Mouse (Mus musculus): ENCODE data around the gene Aox3. TPM values are rescaled to one million over a fixed set of nuclear protein-coding genes. Genes with fewer than 3 reads are reported as not detected.

Aox3 gene
- polyA plus RNA-seq (2015; fragmentation: Nextera tagmentation; extraction: Ambion mirVana) = 1.0 and 2.9 TPM in 2 replicates

GRCm38 (mm10) chr1:58112880-58113279 is at the start of gene Aox3:
Aox3 (plus strand) TSS chr1:58113130.
- no peak within 1 kb of the TSS for H3K27ac ChIP-seq (replicated peaks)
- H3K4me2 ChIP-seq = no peak within 1 kb of the TSS
- no peaks in the 10 kb centered on the region for H3K36me3 ChIP-seq (replicated peaks)
- no peaks in the 10 kb centered on the region for H3K4me1 ChIP-seq (replicated peaks)
- no peak within 1 kb of the TSS for H3K9ac ChIP-seq
- no peaks in the 10 kb centered on the region for H3K27me3 ChIP-seq
- WGBS (ENCODE audit: insufficient replicate concordance) = 13% methylated on average over 11 of the region's 11 CpGs
- no peak; the same call in 1 of the 2 replicates for ATAC-seq (ENCODE audit: insufficient read depth)
- no peak within 1 kb of the TSS for H3K4me3 ChIP-seq (replicated peaks)
- no peaks in the 10 kb centered on the region for H3K9me3 ChIP-seq (replicated peaks)

GRCm38 (mm10) chr1:58065151-58065550 is 47.8 kb upstream of the Aox3 start:
- Histone ChIP-seq H3K9me3 (replicated peaks) (no peaks in the 10 kb centered on the region), H3K4me3 (replicated peaks) (no peak overlapping the region), H3K4me2 (no peak overlapping the region), H3K36me3 (replicated peaks) (no peaks in the 10 kb centered on the region), H3K27ac (replicated peaks) (no peak overlapping the region), H3K27me3 (no peaks in the 10 kb centered on the region), H3K9ac (no peak overlapping the region), H3K4me1 (replicated peaks) (no peaks in the 10 kb centered on the region)
- 75% methylated on average over 5 of the region's 5 CpGs for WGBS (ENCODE audit: insufficient replicate concordance)
- ATAC-seq (ENCODE audit: insufficient read depth) = no peak

GRCm38 (mm10) chr1:58065606-58066005 is 47.3 kb upstream of the Aox3 start:
- no peak overlapping the region for H3K4me3 ChIP-seq (replicated peaks)
- no peak overlapping the region for H3K9ac ChIP-seq
- 63% methylated on average over 3 of the region's 3 CpGs for WGBS (ENCODE audit: insufficient replicate concordance)
- no peaks in the 10 kb centered on the region for H3K36me3 ChIP-seq (replicated peaks)
- no peaks in the 10 kb centered on the region for H3K4me1 ChIP-seq (replicated peaks)
- no peaks in the 10 kb centered on the region for H3K9me3 ChIP-seq (replicated peaks)
- ATAC-seq (ENCODE audit: insufficient read depth) = no peak
- H3K4me2 ChIP-seq = no peak overlapping the region
- H3K27ac ChIP-seq (replicated peaks) = no peak overlapping the region
- H3K27me3 ChIP-seq = no peaks in the 10 kb centered on the region

GRCm38 (mm10) chr1:58069181-58069580 is 43.7 kb upstream of the Aox3 start:
- no peaks in the 10 kb centered on the region for H3K36me3 ChIP-seq (replicated peaks)
- no peaks in the 10 kb centered on the region for H3K4me1 ChIP-seq (replicated peaks)
- no peak overlapping the region for H3K4me2 ChIP-seq
- H3K27ac ChIP-seq (replicated peaks) = no peak overlapping the region
- 67% methylated on average over 6 of the region's 6 CpGs for whole genome bisulfite sequencing (ENCODE audit: insufficient replicate concordance)
- no peaks in the 10 kb centered on the region for H3K9me3 ChIP-seq (replicated peaks)
- no peak overlapping the region for H3K4me3 ChIP-seq (replicated peaks)
- no peak overlapping the region for H3K9ac ChIP-seq
- H3K27me3 ChIP-seq = no peaks in the 10 kb centered on the region
- ATAC-seq (ENCODE audit: insufficient read depth) = no peak

GRCm38 (mm10) chr1:58070091-58070490 is 42.8 kb upstream of the Aox3 start:
- no peak overlapping the region for H3K9ac ChIP-seq
- 78% methylated on average over 11 of the region's 11 CpGs for WGBS (ENCODE audit: insufficient replicate concordance)
- H3K27ac ChIP-seq (replicated peaks) = no peak overlapping the region
- H3K27me3 ChIP-seq = no peaks in the 10 kb centered on the region
- no peak overlapping the region for H3K4me2 ChIP-seq
- no peaks in the 10 kb centered on the region for H3K4me1 ChIP-seq (replicated peaks)
- H3K36me3 ChIP-seq (replicated peaks) = no peaks in the 10 kb centered on the region
- no peak for ATAC-seq (ENCODE audit: insufficient read depth)
- no peak overlapping the region for H3K4me3 ChIP-seq (replicated peaks)
- H3K9me3 ChIP-seq (replicated peaks) = no peaks in the 10 kb centered on the region

- no peak for ATAC-seq (ENCODE audit: insufficient read depth)
- WGBS (ENCODE audit: insufficient replicate concordance) = 64% methylated on average over 9 of the region's 9 CpGs
- H3K4me1 ChIP-seq (replicated peaks) = no peaks in the 10 kb centered on the region
- H3K4me2 ChIP-seq = no peak overlapping the region
- no peak overlapping the region for H3K9ac ChIP-seq
- H3K9me3 ChIP-seq (replicated peaks) = no peaks in the 10 kb centered on the region
- no peaks in the 10 kb centered on the region for H3K27me3 ChIP-seq
- H3K27ac ChIP-seq (replicated peaks) = no peak overlapping the region
- no peak overlapping the region for H3K4me3 ChIP-seq (replicated peaks)
- no peaks in the 10 kb centered on the region for H3K36me3 ChIP-seq (replicated peaks)
Observed at GRCm38 (mm10) chr1:58071006-58071405, 41.9 kb upstream of the Aox3 start.

- no peak overlapping the region for H3K4me3 ChIP-seq (replicated peaks)
- no peaks in the 10 kb centered on the region for H3K36me3 ChIP-seq (replicated peaks)
- 63% methylated on average over 1 of the region's 1 CpGs for WGBS (ENCODE audit: insufficient replicate concordance)
- ATAC-seq (ENCODE audit: insufficient read depth) = no peak
- H3K4me1 ChIP-seq (replicated peaks) = no peaks in the 10 kb centered on the region
- H3K27ac ChIP-seq (replicated peaks) = no peak overlapping the region
- H3K9me3 ChIP-seq (replicated peaks) = no peaks in the 10 kb centered on the region
- H3K9ac ChIP-seq = no peak overlapping the region
- no peak overlapping the region for H3K4me2 ChIP-seq
- no peaks in the 10 kb centered on the region for H3K27me3 ChIP-seq
Observed at GRCm38 (mm10) chr1:58071509-58071908, 41.4 kb upstream of the Aox3 start.

- H3K27me3 ChIP-seq = no peaks in the 10 kb centered on the region
- no peaks in the 10 kb centered on the region for H3K9me3 ChIP-seq (replicated peaks)
- H3K36me3 ChIP-seq (replicated peaks) = no peaks in the 10 kb centered on the region
- 70% methylated on average over 2 of the region's 2 CpGs for WGBS (ENCODE audit: insufficient replicate concordance)
- H3K4me3 ChIP-seq (replicated peaks) = no peak overlapping the region
- no peak for ATAC-seq (ENCODE audit: insufficient read depth)
- no peak overlapping the region for H3K9ac ChIP-seq
- H3K4me1 ChIP-seq (replicated peaks) = no peaks in the 10 kb centered on the region
- no peak overlapping the region for H3K4me2 ChIP-seq
- no peak overlapping the region for H3K27ac ChIP-seq (replicated peaks)
Observed at GRCm38 (mm10) chr1:58072416-58072815, 40.5 kb upstream of the Aox3 start.

- H3K27ac ChIP-seq (replicated peaks) = no peak overlapping the region
- H3K36me3 ChIP-seq (replicated peaks) = no peaks in the 10 kb centered on the region
- WGBS (ENCODE audit: insufficient replicate concordance) = 54% methylated on average over 12 of the region's 12 CpGs
- H3K9ac ChIP-seq = no peak overlapping the region
- H3K4me2 ChIP-seq = no peak overlapping the region
- no peaks in the 10 kb centered on the region for H3K27me3 ChIP-seq
- H3K4me1 ChIP-seq (replicated peaks) = no peaks in the 10 kb centered on the region
- H3K4me3 ChIP-seq (replicated peaks) = no peak overlapping the region
- no peaks in the 10 kb centered on the region for H3K9me3 ChIP-seq (replicated peaks)
- no peak for ATAC-seq (ENCODE audit: insufficient read depth)
Observed at GRCm38 (mm10) chr1:58072991-58073730, 39.8 kb upstream of the Aox3 start.

GRCm38 (mm10) chr1:58074266-58074665 is 38.7 kb upstream of the Aox3 start:
- Histone ChIP-seq H3K4me2 (no peak overlapping the region), H3K36me3 (replicated peaks) (no peaks in the 10 kb centered on the region), H3K9ac (no peak overlapping the region), H3K4me3 (replicated peaks) (no peak overlapping the region), H3K27ac (replicated peaks) (no peak overlapping the region), H3K4me1 (replicated peaks) (no peaks in the 10 kb centered on the region), H3K27me3 (no peaks in the 10 kb centered on the region), H3K9me3 (replicated peaks) (no peaks in the 10 kb centered on the region)
- 72% methylated on average over 2 of the region's 2 CpGs for WGBS (ENCODE audit: insufficient replicate concordance)
- ATAC-seq (ENCODE audit: insufficient read depth) = no peak

GRCm38 (mm10) chr1:58077882-58078281 is 35.0 kb upstream of the Aox3 start:
- no peaks in the 10 kb centered on the region for H3K4me1 ChIP-seq (replicated peaks)
- ATAC-seq (ENCODE audit: insufficient read depth) = no peak
- no peak overlapping the region for H3K27ac ChIP-seq (replicated peaks)
- H3K9me3 ChIP-seq (replicated peaks) = no peaks in the 10 kb centered on the region
- no peaks in the 10 kb centered on the region for H3K36me3 ChIP-seq (replicated peaks)
- H3K4me2 ChIP-seq = no peak overlapping the region
- no peak overlapping the region for H3K4me3 ChIP-seq (replicated peaks)
- H3K9ac ChIP-seq = no peak overlapping the region
- no peaks in the 10 kb centered on the region for H3K27me3 ChIP-seq

GRCm38 (mm10) chr1:58078390-58078789 is 34.5 kb upstream of the Aox3 start:
- Histone ChIP-seq H3K4me1 (replicated peaks) (no peaks in the 10 kb centered on the region), H3K4me3 (replicated peaks) (no peak overlapping the region), H3K4me2 (no peak overlapping the region), H3K9ac (no peak overlapping the region), H3K9me3 (replicated peaks) (no peaks in the 10 kb centered on the region), H3K36me3 (replicated peaks) (no peaks in the 10 kb centered on the region), H3K27me3 (no peaks in the 10 kb centered on the region), H3K27ac (replicated peaks) (no peak overlapping the region)
- no peak for ATAC-seq (ENCODE audit: insufficient read depth)
- 77% methylated on average over 7 of the region's 7 CpGs for WGBS (ENCODE audit: insufficient replicate concordance)
